Mouse (Mus musculus) testis, postnatal 14 days (tissue): ENCODE results near the gene Socs4.

ENCODE experiments used
- DNase-seq: peaks from one replicate; pipeline ENCODE4 v3.0.0; 2021; ENCODE audit warnings: low spot score

Socs4 gene

DNA sequence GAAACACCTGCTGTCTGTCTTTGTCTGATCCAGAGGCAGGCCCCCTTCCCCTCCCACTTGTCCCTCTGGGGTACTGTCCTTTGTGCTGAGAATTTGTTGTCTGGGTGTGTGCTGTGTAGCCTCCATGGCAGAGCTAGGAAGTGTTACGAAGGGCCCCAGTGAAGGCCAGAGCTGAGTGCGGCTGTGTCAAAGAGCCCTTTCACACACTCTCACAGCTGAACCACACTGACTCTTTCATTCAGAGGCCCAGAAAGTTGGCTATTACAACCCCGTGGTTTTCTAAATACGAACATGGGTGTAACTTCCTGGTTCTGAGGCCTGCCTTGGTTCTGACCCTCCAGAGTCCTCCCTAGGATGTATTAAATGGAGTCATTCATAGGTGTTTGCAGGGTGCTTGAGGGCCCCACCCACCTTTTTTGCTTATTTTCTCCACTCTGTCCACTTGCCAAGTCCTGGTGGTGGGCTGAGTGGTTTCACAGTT is 65.1 kb downstream of the Socs4 start:
- DNase-seq, result no peak
